Mouse (Mus musculus): ENCODE results near the gene 4932438A13Rik.

- TF ChIP-seq CTCF (conservative IDR thresholded peaks at IDR 0.05; ENCODE audit: low read length) = no peak
- TF ChIP-seq POU5F1 (IDR thresholded peaks at IDR 0.05; ENCODE audit: borderline replicate concordance, low read length) = no peak
Observed at GRCm38 (mm10) chr3:37073211-37073610, 210.3 kb downstream of the 4932438A13Rik start.
